Mouse (Mus musculus): ENCODE results near the gene Vmn2r94. TPM values are rescaled to one million over a fixed set of nuclear protein-coding genes. Genes with fewer than 3 reads are reported as not detected.

Gene Vmn2r94
- not detected in 3 replicates for total RNA-seq (2017)

GRCm38 (mm10) chr17:18277656-18278055 is at the start of gene Vmn2r94:
TSS of gene Vmn2r94 (minus strand) at chr17:18277756.
- ATAC-seq (replicated peaks; ENCODE audit: insufficient number of reproducible peaks, low FRiP score, low TSS enrichment, poor library complexity, severe bottlenecking): no peak

- ATAC-seq (replicated peaks; ENCODE audit: insufficient number of reproducible peaks, low FRiP score, low TSS enrichment, poor library complexity, severe bottlenecking): no peak
These were observed 45.5 kb upstream of the Vmn2r94 start for GRCm38 (mm10) chr17:18323031-18323430.

GRCm38 (mm10) chr17:18297799-18298198 is 20.2 kb upstream of the Vmn2r94 start, which contains the start of gene Vmn2r93:
TSS of gene Vmn2r93 (plus strand) at chr17:18298099.
- ATAC-seq (replicated peaks; ENCODE audit: insufficient number of reproducible peaks, low FRiP score, low TSS enrichment, poor library complexity, severe bottlenecking): no peak

- ATAC-seq (replicated peaks; ENCODE audit: insufficient number of reproducible peaks, low FRiP score, low TSS enrichment, poor library complexity, severe bottlenecking): no peak
These were observed 40.6 kb downstream of the Vmn2r94 start for GRCm38 (mm10) chr17:18236931-18237330.

- ATAC-seq (replicated peaks; ENCODE audit: insufficient number of reproducible peaks, low FRiP score, low TSS enrichment, poor library complexity, severe bottlenecking): no peak
These were observed 45.6 kb downstream of the Vmn2r94 start for GRCm38 (mm10) chr17:18231996-18232395.

- ATAC-seq (replicated peaks; ENCODE audit: insufficient number of reproducible peaks, low FRiP score, low TSS enrichment, poor library complexity, severe bottlenecking): no peak
These were observed 56.3 kb downstream of the Vmn2r94 start for GRCm38 (mm10) chr17:18221300-18221699.

Other genes with a start within 250 kb of the Vmn2r94 start
- gene Vmn2r124, start 228.3 kb downstream of the Vmn2r94 start, total RNA-seq (2017): not detected in 3 replicates
- gene Vmn2r91, start 192.7 kb downstream of the Vmn2r94 start, total RNA-seq (2017): not detected in 3 replicates
- gene Vmn2r92, start 125.9 kb downstream of the Vmn2r94 start, total RNA-seq (2017): not detected in 3 replicates
- not detected in 3 replicates for gene Vmn2r93, start 20.3 kb upstream of the Vmn2r94 start, total RNA-seq (2017)
- gene Vmn2r95, start 146.3 kb upstream of the Vmn2r94 start, total RNA-seq (2017): not detected in 3 replicates